30 mouse cellular contexts compared by ENCODE assay signal in the genomic region with DNA sequence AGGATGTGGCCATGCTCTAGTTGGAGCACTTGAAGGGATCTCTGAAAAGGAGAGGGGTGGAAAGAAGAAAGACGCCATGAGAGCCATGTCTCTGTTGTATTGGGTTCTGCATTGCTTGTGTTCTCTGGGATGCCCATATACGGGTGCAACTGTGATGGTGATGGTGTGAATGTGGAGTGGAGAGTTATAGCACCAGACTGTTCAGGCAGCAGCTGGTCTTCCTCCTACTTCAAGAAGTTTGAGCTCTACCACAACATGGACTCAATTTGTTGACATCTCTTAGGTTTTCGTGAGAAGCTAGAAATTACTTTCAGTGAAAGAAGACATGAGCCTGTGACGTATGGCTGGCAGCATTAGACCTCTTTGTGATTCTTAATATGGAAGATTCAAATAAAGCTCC. TPM values are rescaled to one million over a fixed set of nuclear protein-coding genes. Genes with fewer than 3 reads are reported as not detected.
"Had no signal": no experiment of that assay in that cellular context is flagged by ENCODE, and none has a peak within 500 bp of the region (broad histone marks: within the 10 kb centered on the region; RNA-seq: fewer than 3 reads in every experiment).

No protein-coding gene starts in this region.

- H3K4me3 ChIP-seq: embryonic facial prominence, embryonic 10.5 days; embryonic facial prominence, embryonic 12.5 days; embryonic facial prominence, embryonic 13.5 days; embryonic facial prominence, embryonic 15.5 days; erythroblast, embryonic 14.5 days; forebrain, embryonic 10.5 days; forebrain, embryonic 12.5 days; forebrain, embryonic 13.5 days; forebrain, embryonic 15.5 days; gastrocnemius, adult 2 months; heart, adult 2 months had no signal

- H3K27me3 ChIP-seq: embryonic facial prominence, embryonic 12.5 days; embryonic facial prominence, embryonic 13.5 days; embryonic facial prominence, embryonic 15.5 days; forebrain, embryonic 12.5 days; forebrain, embryonic 13.5 days; forebrain, embryonic 15.5 days had no signal

- ATAC-seq: forebrain, embryonic 13.5 days; forebrain, embryonic 14.5 days; forebrain, embryonic 15.5 days; forebrain, embryonic 16.5 days; forebrain, postnatal 0 days had no signal

- H3K36me3 ChIP-seq: embryonic facial prominence, embryonic 10.5 days; embryonic facial prominence, embryonic 12.5 days; embryonic facial prominence, embryonic 13.5 days; embryonic facial prominence, embryonic 15.5 days; forebrain, embryonic 10.5 days; forebrain, embryonic 12.5 days; forebrain, embryonic 15.5 days had no signal

- H3K4me1 ChIP-seq: embryonic facial prominence, embryonic 12.5 days; embryonic facial prominence, embryonic 13.5 days; embryonic facial prominence, embryonic 15.5 days; forebrain, embryonic 10.5 days; forebrain, embryonic 12.5 days; forebrain, embryonic 15.5 days had no signal

- DNase-seq: cerebellum, adult 2 months; cerebellum, adult 8-10 months; cerebellum, adult 9-10 months; cerebellum, adult 9-11 months; cerebellum, postnatal 10 days; cerebellum, postnatal 14 days; cerebellum, postnatal 25 days; cerebellum, postnatal 36 days; embryo, embryonic 11 days; forebrain, postnatal 0 days; gastrocnemius, adult 2 months; gastrocnemius, postnatal 10 days; gastrocnemius, postnatal 14 days; gastrocnemius, postnatal 25 days; gastrocnemius, postnatal 36 days; heart, adult 18-20 months; heart, adult 2 months had no signal

- H3K9me3 ChIP-seq: embryonic facial prominence, embryonic 10.5 days; embryonic facial prominence, embryonic 12.5 days; embryonic facial prominence, embryonic 13.5 days; embryonic facial prominence, embryonic 15.5 days; forebrain, embryonic 10.5 days; forebrain, embryonic 12.5 days; forebrain, embryonic 13.5 days; forebrain, embryonic 15.5 days had no signal

- H3K27ac ChIP-seq: embryonic facial prominence, embryonic 10.5 days; embryonic facial prominence, embryonic 12.5 days; embryonic facial prominence, embryonic 13.5 days; embryonic facial prominence, embryonic 15.5 days; forebrain, embryonic 10.5 days; forebrain, embryonic 12.5 days; forebrain, embryonic 13.5 days; forebrain, embryonic 15.5 days; gastrocnemius, adult 2 months; heart, adult 2 months had no signal

RNA-seq across cellular contexts. Expression of a gene that starts 44.8 kb away (rescaled TPM):
- total RNA-seq: common myeloid progenitor, adult 5-6 weeks; granulocyte monocyte progenitor cell, adult 5-6 weeks had no signal
- polyA plus RNA-seq: erythroblast, embryonic 14.5 days had no signal
